Mouse (Mus musculus) heart, embryonic 13.5 days (tissue): ENCODE data around the gene Zfp777. TPM values are rescaled to one million over a fixed set of nuclear protein-coding genes. Genes with fewer than 3 reads are reported as not detected.
A peak's percentile ranks its signal among the peaks of the same experiment; 100 is the strongest.

Source experiments
- ATAC-seq: fragments of 200-750 bp; cut with Nextera tagmentation; 2 replicates; pipeline ENCODE4 v1.8.0; 2017; ENCODE audit warnings: moderate TSS enrichment; ENCODE audit not compliant: insufficient number of reproducible peaks, low FRiP score, low TSS enrichment; ENCODE audit errors: extremely low read depth
- H3K27ac ChIP-seq: fragments of 300-500 bp; sonication (generic); replicated peaks from 2 replicates; pipeline ENCODE4 v1.5.1; 2015; ENCODE audit warnings: moderate library complexity, mild to moderate bottlenecking, inconsistent platforms
- H3K27me3 ChIP-seq: fragments of 300-500 bp; sonication (generic); replicated peaks from 2 replicates; pipeline ENCODE4 v1.6.1; 2015; ENCODE audit warnings: mild to moderate bottlenecking, inconsistent platforms
- H3K36me3 ChIP-seq: fragments of 300-500 bp; sonication (generic); 2 replicates; pipeline ENCODE4 v1.6.1; 2015; ENCODE audit warnings: mild to moderate bottlenecking, inconsistent platforms
- H3K4me1 ChIP-seq: fragments of 300-500 bp; sonication (generic); 2 replicates; pipeline ENCODE4 v1.6.1; 2015; ENCODE audit warnings: inconsistent platforms
- H3K4me2 ChIP-seq: fragments of 300-500 bp; sonication (generic); 2 replicates; pipeline ENCODE4 v1.6.1; 2015; ENCODE audit warnings: inconsistent platforms, mild to moderate bottlenecking, moderate library complexity
- H3K4me3 ChIP-seq: fragments of 300-500 bp; sonication (generic); 2 replicates; pipeline ENCODE4 v1.5.1; 2015; ENCODE audit warnings: moderate library complexity, mild to moderate bottlenecking, inconsistent platforms
- H3K9ac ChIP-seq: fragments of 300-500 bp; sonication (generic); 2 replicates; pipeline ENCODE4 v1.6.1; 2015; ENCODE audit warnings: inconsistent platforms, mild to moderate bottlenecking, moderate library complexity
- H3K9me3 ChIP-seq: fragments of 300-500 bp; sonication (generic); 2 replicates; pipeline ENCODE4 v1.6.1; 2016; ENCODE audit warnings: inconsistent platforms
- WGBS: fragments of 180-500 bp; shearing (Covaris S2); methylation state at CpG from one replicate; pipeline ENCODE4 v1.1.7; 2015; ENCODE audit warnings: mixed read lengths; 5-methylcytosine and 5-hydroxymethylcytosine counted together
- polyA plus RNA-seq: library from polyadenylated mRNA; unstranded; fragments of >200 nt; fragmentation: Nextera tagmentation; extraction: Ambion mirVana; gene quantifications from 2 replicates; pipeline ENCODE4 v1.2.1, GENCODE M21; 2015

The Zfp777 gene
- polyA plus RNA-seq, 1 experiment from 2014 or later, result 2.8 TPM

GRCm38 (mm10) chr6:48064451-48064850, 15.7 kb upstream of the Zfp777 start:
- peaks cover 85% of the 10 kb centered on the region for H3K36me3 ChIP-seq
- no peak overlapping the region for H3K4me3 ChIP-seq
- ATAC-seq, result no peak
- no peaks in the 10 kb centered on the region for H3K9me3 ChIP-seq
- no peak overlapping the region for H3K4me2 ChIP-seq
- no peaks in the 10 kb centered on the region for H3K27me3 ChIP-seq
- 0 out of 2 replicates have a peak, but pooled peaks cover 3% of the 10 kb centered on the region for H3K4me1 ChIP-seq
- no peak overlapping the region for H3K27ac ChIP-seq
- H3K9ac ChIP-seq, result no peak overlapping the region
- WGBS, result 89% methylated on average over 14 of the region's 14 CpGs

- H3K27ac ChIP-seq, result no peak overlapping the region
- no peak overlapping the region for H3K4me2 ChIP-seq
- H3K4me3 ChIP-seq, result no peak overlapping the region
- no peaks in the 10 kb centered on the region for H3K27me3 ChIP-seq
- H3K36me3 ChIP-seq, result peaks cover 80% of the 10 kb centered on the region
- no peak for ATAC-seq
- 0 out of 2 replicates have a peak, but pooled peaks cover 3% of the 10 kb centered on the region for H3K4me1 ChIP-seq
- H3K9me3 ChIP-seq, result no peaks in the 10 kb centered on the region
- H3K9ac ChIP-seq, result no peak overlapping the region
- WGBS, result 92% methylated on average over 28 of the region's 28 CpGs
Measured at GRCm38 (mm10) chr6:48063940-48064339, 15.2 kb upstream of the Zfp777 start.

- Histone ChIP-seq H3K27ac (no peak overlapping the region), H3K36me3 (peaks cover 49% of the 10 kb centered on the region), H3K4me2 (no peak overlapping the region), H3K9ac (no peak overlapping the region), H3K4me3 (no peak overlapping the region), H3K4me1 (0 out of 2 replicates have a peak, but pooled peaks cover 3% of the 10 kb centered on the region), H3K27me3 (peaks cover 14% of the 10 kb centered on the region; the same call in 1 of the 2 replicates), H3K9me3 (peaks cover 3% of the 10 kb centered on the region; the same call in 1 of the 2 replicates)
- WGBS, result 77% methylated on average over 1 of the region's 1 CpGs
- no peak for ATAC-seq
Measured at GRCm38 (mm10) chr6:48060895-48061294, 12.2 kb upstream of the Zfp777 start.

- Histone ChIP-seq H3K4me1 (0 out of 2 replicates have a peak, but pooled peaks cover 3% of the 10 kb centered on the region), H3K36me3 (peaks cover 45% of the 10 kb centered on the region), H3K4me2 (no peak overlapping the region), H3K9me3 (peaks cover 3% of the 10 kb centered on the region; the same call in 1 of the 2 replicates), H3K4me3 (no peak overlapping the region), H3K27ac (no peak overlapping the region), H3K9ac (no peak overlapping the region), H3K27me3 (peaks cover 14% of the 10 kb centered on the region; the same call in 1 of the 2 replicates)
- 85% methylated on average over 2 of the region's 2 CpGs for WGBS
- no peak for ATAC-seq
Measured at GRCm38 (mm10) chr6:48060421-48060820, 11.7 kb upstream of the Zfp777 start.

- ATAC-seq, result no peak
- H3K9me3 ChIP-seq, result peaks cover 3% of the 10 kb centered on the region; the same call in 1 of the 2 replicates
- WGBS, result 75% methylated on average over 6 of the region's 6 CpGs
Measured at GRCm38 (mm10) chr6:48052136-48052535, 3.4 kb upstream of the Zfp777 start.

GRCm38 (mm10) chr6:48051666-48052065, 3.0 kb upstream of the Zfp777 start:
- H3K9me3 ChIP-seq, result peaks cover 3% of the 10 kb centered on the region; the same call in 1 of the 2 replicates
- H3K4me1 ChIP-seq, result peaks cover 15% of the 10 kb centered on the region
- H3K4me3 ChIP-seq, result no peak overlapping the region
- H3K4me2 ChIP-seq, result no peak overlapping the region
- H3K27ac ChIP-seq, result no peak overlapping the region
- ATAC-seq, result no peak
- no peak overlapping the region for H3K9ac ChIP-seq
- peaks cover 16% of the 10 kb centered on the region; the same call in 1 of the 2 replicates for H3K27me3 ChIP-seq
- no peaks in the 10 kb centered on the region for H3K36me3 ChIP-seq
- WGBS, result 69% methylated on average over 2 of the region's 2 CpGs

More at GRCm38 (mm10) chr6:48052136-48052535, 3.4 kb upstream of the Zfp777 start:
- Histone ChIP-seq H3K4me3 (no peak overlapping the region), H3K27ac (no peak overlapping the region), H3K4me1 (peaks cover 10% of the 10 kb centered on the region), H3K27me3 (peaks cover 13% of the 10 kb centered on the region; the same call in 1 of the 2 replicates), H3K9ac (no peak overlapping the region), H3K36me3 (no peaks in the 10 kb centered on the region), H3K4me2 (no peak overlapping the region)

GRCm38 (mm10) chr6:48049273-48050065, 758 bp upstream of the Zfp777 start:
- WGBS, result 57% methylated on average over 9 of the region's 9 CpGs
- no peak for ATAC-seq
- Histone ChIP-seq H3K9me3 (no peaks in the 10 kb centered on the region), H3K27me3 (peaks cover 35% of the 10 kb centered on the region), H3K4me1 (peaks cover 16% of the 10 kb centered on the region), H3K4me3 (peak overlapping the region; percentile 82), H3K36me3 (peaks cover 8% of the 10 kb centered on the region), H3K4me2 (peak overlapping the region; percentile 91), H3K9ac (peak overlapping the region; percentile 90), H3K27ac (no peak overlapping the region)

- peak; percentile 37 for ATAC-seq
- H3K27me3 ChIP-seq, result peaks cover 50% of the 10 kb centered on the region
- 1% methylated on average over 53 of the region's 150 CpGs for WGBS
- peaks cover 16% of the 10 kb centered on the region for H3K4me1 ChIP-seq
- peak overlapping the region; percentile 80 for H3K27ac ChIP-seq
- H3K9me3 ChIP-seq, result no peaks in the 10 kb centered on the region
- H3K4me3 ChIP-seq, result peak overlapping the region; percentile 82
- H3K9ac ChIP-seq, result peak overlapping the region; percentile 90
- H3K4me2 ChIP-seq, result peak overlapping the region; percentile 91
- H3K36me3 ChIP-seq, result peaks cover 26% of the 10 kb centered on the region
Measured at GRCm38 (mm10) chr6:48047450-48048351, 1.0 kb downstream of the Zfp777 start.

GRCm38 (mm10) chr6:48047114-48047449, 1.6 kb downstream of the Zfp777 start:
- H3K27ac ChIP-seq, result no peak overlapping the region
- ATAC-seq, result no peak
- peaks cover 32% of the 10 kb centered on the region for H3K36me3 ChIP-seq
- peak overlapping the region; percentile 90 for H3K9ac ChIP-seq
- H3K27me3 ChIP-seq, result peaks cover 50% of the 10 kb centered on the region
- H3K4me3 ChIP-seq, result peak overlapping the region; percentile 82
- peaks cover 16% of the 10 kb centered on the region for H3K4me1 ChIP-seq
- H3K9me3 ChIP-seq, result no peaks in the 10 kb centered on the region
- peak overlapping the region; percentile 91 for H3K4me2 ChIP-seq
- 6% methylated on average over 12 of the region's 12 CpGs for WGBS

GRCm38 (mm10) chr6:48032661-48033060, 16.1 kb downstream of the Zfp777 start:
- peaks cover 97% of the 10 kb centered on the region for H3K36me3 ChIP-seq

More at GRCm38 (mm10) chr6:48032661-48033060, 16.1 kb downstream of the Zfp777 start:
- 0 out of 2 replicates have a peak, but pooled peaks cover 3% of the 10 kb centered on the region for H3K9me3 ChIP-seq
- no peaks in the 10 kb centered on the region for H3K4me1 ChIP-seq
- no peak overlapping the region for H3K9ac ChIP-seq
- H3K27ac ChIP-seq, result no peak overlapping the region
- no peak for ATAC-seq
- H3K4me2 ChIP-seq, result no peak overlapping the region
- 0 out of 2 replicates have a peak, but pooled peaks cover 15% of the 10 kb centered on the region for H3K27me3 ChIP-seq
- H3K4me3 ChIP-seq, result no peak overlapping the region
